Mouse (Mus musculus): ENCODE measurements around the gene Atraid. TPM values are rescaled to one million over a fixed set of nuclear protein-coding genes. Genes with fewer than 3 reads are reported as not detected.

Atraid gene
- polyA plus RNA-seq, 1 experiment from 2014 or later, result 163 TPM

- Histone ChIP-seq H3K36me3 (ENCODE audit: control insufficient read depth, insufficient read depth, low read length) (peaks cover 10% of the 10 kb centered on the region), H3K4me3 (replicated peaks; ENCODE audit: low read depth, low read length) (no peak overlapping the region), H3K4me2 (ENCODE audit: low read length) (0 out of 2 replicates have a peak overlapping the region, but pooled peaks have one; percentile 7), H3K9ac (replicated peaks; ENCODE audit: low read length) (no peak overlapping the region), H3K4me1 (ENCODE audit: control insufficient read depth, insufficient read depth, low read length) (peaks cover 7% of the 10 kb centered on the region), H3K27me3 (ENCODE audit: control insufficient read depth, insufficient read depth, low read length) (no peaks in the 10 kb centered on the region), H3K9me3 (ENCODE audit: control insufficient read depth, low read length) (no peaks in the 10 kb centered on the region), H3K27ac (replicated peaks; ENCODE audit: low read depth, low read length) (peak overlapping the region; percentile 70)
- ATAC-seq (ENCODE audit: low FRiP score, low TSS enrichment) (0 out of 2 replicates have a peak, but pooled peaks have one; percentile 28), DNase-seq (peak; percentile 46)
- 18% methylated on average over 12 of the region's 12 CpGs for WGBS
Observed at GRCm38 (mm10) chr5:31082935-31083625, 35.0 kb downstream of the Atraid start.

DNA sequence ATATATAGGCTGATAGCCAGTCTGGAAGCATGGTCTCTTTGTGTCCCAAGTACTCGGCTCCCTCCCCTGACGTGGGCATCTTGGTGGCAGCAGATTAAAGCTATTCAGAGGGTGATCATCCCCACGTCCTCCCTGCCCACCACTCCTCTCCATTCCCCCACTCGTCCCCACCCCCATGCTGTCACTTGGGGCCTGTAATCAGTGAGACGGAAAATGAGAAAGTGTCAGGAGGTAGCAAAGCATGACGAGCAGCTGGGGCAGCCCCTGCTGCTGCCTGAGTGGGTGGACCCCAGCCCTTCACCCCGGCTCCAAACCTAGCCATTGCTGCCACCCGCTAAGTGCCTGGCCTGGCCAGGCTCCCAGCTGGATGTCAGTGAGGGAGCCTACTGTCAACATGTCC, 35.8 kb downstream of the Atraid start:
- 2% methylated on average over 8 of the region's 8 CpGs for WGBS
- H3K36me3 ChIP-seq (ENCODE audit: control insufficient read depth, insufficient read depth, low read length), result 0 out of 2 replicates have a peak, but pooled peaks cover 3% of the 10 kb centered on the region
- no peak overlapping the region for H3K4me3 ChIP-seq (replicated peaks; ENCODE audit: low read depth, low read length)
- ATAC-seq (ENCODE audit: low FRiP score, low TSS enrichment) (peak; percentile 62), DNase-seq (peak; percentile 60)
- H3K9ac ChIP-seq (replicated peaks; ENCODE audit: low read length), result no peak overlapping the region
- peaks cover 7% of the 10 kb centered on the region for H3K4me1 ChIP-seq (ENCODE audit: control insufficient read depth, insufficient read depth, low read length)
- peak overlapping the region; percentile 70 for H3K27ac ChIP-seq (replicated peaks; ENCODE audit: low read depth, low read length)
- 0 out of 2 replicates have a peak overlapping the region, but pooled peaks have one; percentile 15 for H3K4me2 ChIP-seq (ENCODE audit: low read length)
- no peaks in the 10 kb centered on the region for H3K27me3 ChIP-seq (ENCODE audit: control insufficient read depth, insufficient read depth, low read length)
- H3K9me3 ChIP-seq (ENCODE audit: control insufficient read depth, low read length), result no peaks in the 10 kb centered on the region

DNA sequence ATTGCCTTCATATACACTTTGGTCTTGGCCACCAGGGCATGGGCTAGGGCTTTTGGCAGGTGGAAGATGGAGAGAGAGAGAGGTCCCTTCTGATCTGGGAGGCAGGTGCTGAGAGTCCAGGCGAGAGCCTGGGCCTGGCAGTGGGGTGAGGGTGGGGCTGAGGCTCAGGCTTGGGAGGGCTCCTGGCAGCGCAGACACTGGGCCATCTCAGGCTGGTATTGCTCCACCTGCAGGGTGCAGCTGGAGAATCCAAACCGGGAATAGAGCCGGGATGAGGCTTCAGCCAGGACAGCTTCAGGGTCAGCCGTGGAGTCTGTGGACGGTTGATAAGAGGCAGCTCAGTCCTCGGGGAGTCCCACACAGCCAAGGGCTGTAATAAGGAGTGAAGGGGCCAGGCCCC, 38.5 kb downstream of the Atraid start:
- 21% methylated on average over 7 of the region's 7 CpGs for WGBS
- Histone ChIP-seq H3K4me1 (ENCODE audit: control insufficient read depth, insufficient read depth, low read length) (peaks cover 7% of the 10 kb centered on the region), H3K27me3 (ENCODE audit: control insufficient read depth, insufficient read depth, low read length) (peaks cover 13% of the 10 kb centered on the region; the same call in 1 of the 2 replicates), H3K4me3 (replicated peaks; ENCODE audit: low read depth, low read length) (no peak overlapping the region), H3K9ac (replicated peaks; ENCODE audit: low read length) (no peak overlapping the region), H3K36me3 (ENCODE audit: control insufficient read depth, insufficient read depth, low read length) (no peaks in the 10 kb centered on the region), H3K9me3 (ENCODE audit: control insufficient read depth, low read length) (no peaks in the 10 kb centered on the region), H3K27ac (replicated peaks; ENCODE audit: low read depth, low read length) (0 out of 2 replicates have a peak overlapping the region, but pooled peaks have one; percentile 1), H3K4me2 (ENCODE audit: low read length) (no peak overlapping the region)
- peak; percentile 28 for DNase-seq
- no peak for ATAC-seq (ENCODE audit: low FRiP score, low TSS enrichment)

DNA sequence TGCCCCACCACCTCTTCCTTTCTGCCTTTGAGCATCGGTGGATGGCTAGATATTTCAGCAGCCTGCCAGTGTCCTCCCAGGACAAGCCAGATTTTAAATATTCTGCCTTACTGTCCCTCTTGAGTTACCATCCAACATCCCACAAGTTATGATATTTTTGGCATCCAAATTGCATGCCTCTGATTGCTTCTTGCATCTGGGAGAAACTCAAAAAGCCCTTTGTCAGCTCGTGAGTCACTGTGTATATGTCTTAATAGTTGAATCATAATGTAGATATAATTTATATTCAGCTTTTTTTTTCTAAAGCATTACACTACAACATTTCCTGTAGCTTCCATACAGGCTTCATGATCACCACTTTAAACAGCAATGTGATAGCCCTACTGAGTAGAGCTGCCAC, 39.0 kb downstream of the Atraid start:
- WGBS, result 74% methylated on average over 2 of the region's 2 CpGs
- H3K4me1 ChIP-seq (ENCODE audit: control insufficient read depth, insufficient read depth, low read length), result peaks cover 7% of the 10 kb centered on the region
- H3K27me3 ChIP-seq (ENCODE audit: control insufficient read depth, insufficient read depth, low read length), result peaks cover 18% of the 10 kb centered on the region; the same call in 1 of the 2 replicates
- H3K27ac ChIP-seq (replicated peaks; ENCODE audit: low read depth, low read length), result 0 out of 2 replicates have a peak overlapping the region, but pooled peaks have one; percentile 1
- no peaks in the 10 kb centered on the region for H3K36me3 ChIP-seq (ENCODE audit: control insufficient read depth, insufficient read depth, low read length)
- H3K9ac ChIP-seq (replicated peaks; ENCODE audit: low read length), result no peak overlapping the region
- no peak for DNase-seq
- no peak overlapping the region for H3K4me2 ChIP-seq (ENCODE audit: low read length)
- ATAC-seq (ENCODE audit: low FRiP score, low TSS enrichment), result no peak
- H3K9me3 ChIP-seq (ENCODE audit: control insufficient read depth, low read length), result no peaks in the 10 kb centered on the region
- H3K4me3 ChIP-seq (replicated peaks; ENCODE audit: low read depth, low read length), result no peak overlapping the region

GRCm38 (mm10) chr5:31092231-31092975, 44.3 kb downstream of the Atraid start:
- Histone ChIP-seq H3K4me2 (ENCODE audit: low read length) (peak overlapping the region; percentile 57), H3K4me3 (replicated peaks; ENCODE audit: low read depth, low read length) (peak overlapping the region; percentile 47), H3K36me3 (ENCODE audit: control insufficient read depth, insufficient read depth, low read length) (no peaks in the 10 kb centered on the region), H3K4me1 (ENCODE audit: control insufficient read depth, insufficient read depth, low read length) (peaks cover 17% of the 10 kb centered on the region; the same call in 1 of the 2 replicates), H3K9me3 (ENCODE audit: control insufficient read depth, low read length) (no peaks in the 10 kb centered on the region), H3K27ac (replicated peaks; ENCODE audit: low read depth, low read length) (peak overlapping the region; percentile 42; the same call in 1 of the 2 replicates), H3K27me3 (ENCODE audit: control insufficient read depth, insufficient read depth, low read length) (peaks cover 63% of the 10 kb centered on the region), H3K9ac (replicated peaks; ENCODE audit: low read length) (peak overlapping the region; percentile 72)
- DNase-seq, result peak; percentile 37
- WGBS, result 2% methylated on average over 48 of the region's 53 CpGs
- peak; percentile 13; the same call in 1 of the 2 replicates for ATAC-seq (ENCODE audit: low FRiP score, low TSS enrichment)

DNA sequence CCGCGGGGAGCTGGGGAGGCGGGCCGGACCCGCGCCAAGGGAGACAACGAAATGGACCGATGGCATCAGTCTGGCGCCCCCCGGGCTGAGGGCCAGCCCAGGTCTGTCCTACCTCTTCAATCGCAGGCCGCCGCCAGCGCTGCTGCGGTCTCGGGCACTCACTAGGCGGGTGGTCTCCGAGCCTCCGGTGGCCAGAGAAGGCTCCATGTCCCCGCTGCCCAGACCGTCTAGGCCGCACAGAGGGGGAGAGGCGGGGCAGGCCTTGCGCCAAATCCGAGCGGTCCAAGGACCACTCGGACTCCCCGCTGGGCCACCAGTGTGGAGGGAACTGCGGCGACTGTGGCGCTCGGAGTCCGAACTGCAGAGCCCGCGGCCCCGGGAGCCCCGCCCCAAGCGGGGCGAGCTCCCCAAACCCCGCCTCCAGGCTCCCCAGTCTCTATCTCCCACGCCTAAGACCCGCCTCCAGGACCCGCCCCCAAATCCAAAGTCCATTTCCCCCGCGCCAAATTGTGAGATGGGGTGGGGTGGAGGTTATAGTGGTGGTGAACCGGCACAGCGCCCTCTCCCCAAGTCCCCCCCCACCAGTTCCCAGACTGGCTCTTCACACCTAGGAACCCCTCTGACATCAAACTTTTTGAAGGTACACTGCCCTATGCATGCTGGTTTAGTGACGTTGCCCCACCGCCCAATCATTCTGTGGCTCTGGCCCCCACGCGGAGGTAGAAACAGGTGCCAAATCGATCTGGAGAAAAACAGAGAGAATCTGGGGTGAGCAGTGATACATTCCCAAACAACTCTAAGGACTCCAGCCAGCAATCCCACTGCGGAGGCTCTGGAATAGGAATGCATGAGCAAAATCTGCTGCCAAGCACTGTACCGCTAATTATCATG, 45.3 kb downstream of the Atraid start:
- H3K4me2 ChIP-seq (ENCODE audit: low read length), result peak overlapping the region; percentile 57
- H3K27me3 ChIP-seq (ENCODE audit: control insufficient read depth, insufficient read depth, low read length), result peaks cover 64% of the 10 kb centered on the region
- under 1% methylated on average over 54 of the region's 54 CpGs for WGBS
- peaks cover 17% of the 10 kb centered on the region; the same call in 1 of the 2 replicates for H3K4me1 ChIP-seq (ENCODE audit: control insufficient read depth, insufficient read depth, low read length)
- DNase-seq (peak; percentile 71), ATAC-seq (ENCODE audit: low FRiP score, low TSS enrichment) (peak; percentile 57)
- H3K9me3 ChIP-seq (ENCODE audit: control insufficient read depth, low read length), result no peaks in the 10 kb centered on the region
- no peaks in the 10 kb centered on the region for H3K36me3 ChIP-seq (ENCODE audit: control insufficient read depth, insufficient read depth, low read length)
- H3K4me3 ChIP-seq (replicated peaks; ENCODE audit: low read depth, low read length), result peak overlapping the region; percentile 47
- 0 out of 2 replicates have a peak overlapping the region, but pooled peaks have one; percentile 42 for H3K27ac ChIP-seq (replicated peaks; ENCODE audit: low read depth, low read length)
- peak overlapping the region; percentile 72 for H3K9ac ChIP-seq (replicated peaks; ENCODE audit: low read length)

DNA sequence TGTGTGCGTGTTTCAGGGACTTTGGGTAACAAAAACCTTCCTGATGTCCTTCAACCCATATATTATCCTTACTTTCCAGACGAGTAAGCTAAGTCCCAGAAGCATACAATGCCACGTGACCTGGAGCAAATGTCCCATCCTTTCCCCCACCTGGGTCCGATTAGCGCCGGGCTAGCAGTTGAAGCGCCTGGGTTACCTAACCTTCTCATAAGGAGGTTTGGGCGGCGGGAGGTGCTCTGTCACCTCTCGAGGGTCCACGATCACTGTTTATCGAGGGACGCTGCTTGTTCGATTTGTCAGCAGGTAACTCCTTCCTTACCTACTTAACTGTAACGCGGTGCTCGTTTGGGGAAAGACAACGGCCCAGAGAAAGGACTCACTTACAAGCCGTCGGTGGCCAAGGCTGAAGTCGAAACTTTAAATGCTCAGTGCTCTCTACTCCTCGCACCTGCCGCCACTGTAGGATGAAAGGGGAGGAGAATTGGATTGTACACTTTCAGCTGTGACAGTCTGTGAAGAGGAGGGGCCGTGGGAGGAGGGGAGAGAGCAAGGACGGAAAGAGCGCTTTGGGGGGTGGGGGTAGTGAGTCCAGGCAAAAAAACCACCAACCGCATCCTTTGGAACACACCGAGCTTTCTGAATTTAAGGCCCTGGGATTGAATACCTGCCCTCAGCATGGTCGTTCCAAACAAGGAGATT, 46.1 kb downstream of the Atraid start:
- peaks cover 64% of the 10 kb centered on the region for H3K27me3 ChIP-seq (ENCODE audit: control insufficient read depth, insufficient read depth, low read length)
- under 1% methylated on average over 29 of the region's 29 CpGs for WGBS
- H3K9me3 ChIP-seq (ENCODE audit: control insufficient read depth, low read length), result no peaks in the 10 kb centered on the region
- H3K36me3 ChIP-seq (ENCODE audit: control insufficient read depth, insufficient read depth, low read length), result no peaks in the 10 kb centered on the region
- DNase-seq (peak; percentile 17), ATAC-seq (ENCODE audit: low FRiP score, low TSS enrichment) (no peak)
- H3K4me1 ChIP-seq (ENCODE audit: control insufficient read depth, insufficient read depth, low read length), result peaks cover 17% of the 10 kb centered on the region; the same call in 1 of the 2 replicates
- H3K9ac ChIP-seq (replicated peaks; ENCODE audit: low read length), result no peak overlapping the region
- peak overlapping the region; percentile 47 for H3K4me3 ChIP-seq (replicated peaks; ENCODE audit: low read depth, low read length)
- H3K4me2 ChIP-seq (ENCODE audit: low read length), result peak overlapping the region; percentile 57
- no peak overlapping the region for H3K27ac ChIP-seq (replicated peaks; ENCODE audit: low read depth, low read length)
